Mouse (Mus musculus) heart, postnatal 0 days (tissue): ENCODE results near the gene Clip2. TPM values are rescaled to one million over a fixed set of nuclear protein-coding genes. Genes with fewer than 3 reads are reported as not detected.
A peak's percentile ranks its signal among the peaks of the same experiment; 100 is the strongest.

ENCODE experiments used
- ATAC-seq: fragments of 200-750 bp; cut with Nextera tagmentation; 2 replicates; pipeline ENCODE4 v1.8.0; 2017; ENCODE audit warnings: low read depth, moderate number of reproducible peaks, moderate library complexity; ENCODE audit not compliant: insufficient read depth
- DNase-seq: peaks from one replicate; pipeline ENCODE4 v3.0.0-alpha.2; 2016; ENCODE audit warnings: low spot score
- H3K27ac ChIP-seq: fragments of 300-500 bp; sonication (generic); 2 replicates; pipeline ENCODE4 v1.5.1; 2014; ENCODE audit warnings: low read depth, mild to moderate bottlenecking
- H3K27me3 ChIP-seq: fragments of 300-500 bp; sonication (generic); 2 replicates; pipeline ENCODE4 v1.6.1; 2014; ENCODE audit warnings: low read length, mixed read lengths; ENCODE audit not compliant: control insufficient read depth, insufficient read depth
- H3K36me3 ChIP-seq: fragments of 300-500 bp; sonication (generic); replicated peaks from 2 replicates; pipeline ENCODE4 v1.6.1; 2014; ENCODE audit warnings: low read length, mixed read lengths; ENCODE audit not compliant: control insufficient read depth, insufficient read depth
- H3K4me1 ChIP-seq: fragments of 300-500 bp; sonication (generic); 2 replicates; pipeline ENCODE4 v1.6.1; 2014; ENCODE audit warnings: antibody characterized with exemption; ENCODE audit not compliant: control insufficient read depth, insufficient read depth
- H3K4me2 ChIP-seq: fragments of 300-500 bp; sonication (generic); 2 replicates; pipeline ENCODE4 v1.6.1; 2014; ENCODE audit warnings: low read depth, mild to moderate bottlenecking, low read length, moderate library complexity
- H3K4me3 ChIP-seq: fragments of 300-500 bp; sonication (generic); 2 replicates; pipeline ENCODE4 v1.5.1; 2014; ENCODE audit warnings: low read depth, low read length
- H3K9ac ChIP-seq: fragments of 300-500 bp; sonication (generic); replicated peaks from 2 replicates; pipeline ENCODE4 v1.6.1; 2014; ENCODE audit warnings: low read depth, low read length, mixed read lengths
- H3K9me3 ChIP-seq: fragments of 300-500 bp; sonication (generic); replicated peaks from 2 replicates; pipeline ENCODE4 v1.6.1; 2016; ENCODE audit warnings: low read length; ENCODE audit not compliant: control insufficient read depth
- CTCF ChIP-seq: IDR thresholded peaks from 2 replicates; pipeline ENCODE4 v1.5.1; 2016; ENCODE audit warnings: antibody characterized with exemption, control low read depth, low read depth
- EP300 ChIP-seq: IDR thresholded peaks from 2 replicates; pipeline ENCODE4 v1.6.1; 2016; ENCODE audit warnings: antibody characterized with exemption, low read depth
- WGBS: fragments of 180-500 bp; shearing (Covaris S2); extraction: QIAGEN DNeasy Blood & Tissue Kit; methylation state at CpG from one replicate; pipeline ENCODE4 v1.1.7; 2014; 5-methylcytosine and 5-hydroxymethylcytosine counted together
- polyA plus RNA-seq: library from polyadenylated mRNA; unstranded; fragments of >200 nt; fragmentation: Nextera tagmentation; extraction: Ambion mirVana; gene quantifications from 2 replicates; pipeline ENCODE4 v1.2.1, GENCODE M21; 2015
- total RNA-seq: library from RNA; depleted of rRNA; stranded (reverse); fragments of >200 nt; gene quantifications from 2 replicates; pipeline ENCODE4 v1.2.3, GENCODE M21; 2014; ENCODE audit warnings: low replicate concordance

Clip2 gene
- total and polyA plus RNA-seq, 2 experiments from 2014 or later: 0.87 to 14.0 TPM

GRCm38 (mm10) chr5:134544516-134545241 lies 7.6 kb downstream of the Clip2 start:
- H3K27ac ChIP-seq: 0 out of 2 replicates have a peak overlapping the region, but pooled peaks have one; percentile 20
- H3K4me1 ChIP-seq: peaks cover 16% of the 10 kb centered on the region
- DNase-seq: no peak
- H3K4me2 ChIP-seq: 0 out of 2 replicates have a peak overlapping the region, but pooled peaks have one; percentile 6
- no peaks in the 10 kb centered on the region for H3K36me3 ChIP-seq
- ATAC-seq: no peak
- H3K9ac ChIP-seq: no peak overlapping the region
- WGBS: 46% methylated on average over 19 of the region's 19 CpGs
- no peaks in the 10 kb centered on the region for H3K9me3 ChIP-seq
- H3K4me3 ChIP-seq: no peak overlapping the region
- TF ChIP-seq CTCF (no peak), EP300 (no peak)
- no peaks in the 10 kb centered on the region for H3K27me3 ChIP-seq

GRCm38 (mm10) chr5:134541640-134542039 lies 10.6 kb downstream of the Clip2 start:
- peak; percentile 47 for ATAC-seq
- Histone ChIP-seq H3K4me1 (peaks cover 16% of the 10 kb centered on the region), H3K9ac (no peak overlapping the region), H3K9me3 (no peaks in the 10 kb centered on the region), H3K27me3 (no peaks in the 10 kb centered on the region), H3K36me3 (no peaks in the 10 kb centered on the region), H3K27ac (peak overlapping the region; percentile 89), H3K4me2 (no peak overlapping the region), H3K4me3 (no peak overlapping the region)
- peak; percentile 39 for DNase-seq
- no peak for TF ChIP-seq CTCF
- no peak for TF ChIP-seq EP300
- WGBS: 28% methylated on average over 7 of the region's 7 CpGs

GRCm38 (mm10) chr5:134540881-134541280 lies 11.4 kb downstream of the Clip2 start:
- Histone ChIP-seq H3K4me1 (peaks cover 16% of the 10 kb centered on the region), H3K27me3 (no peaks in the 10 kb centered on the region), H3K9me3 (no peaks in the 10 kb centered on the region), H3K27ac (peak overlapping the region; percentile 89), H3K9ac (no peak overlapping the region), H3K4me2 (no peak overlapping the region), H3K4me3 (no peak overlapping the region), H3K36me3 (no peaks in the 10 kb centered on the region)
- no peak for ATAC-seq
- TF ChIP-seq EP300: no peak
- TF ChIP-seq CTCF: no peak
- DNase-seq: no peak
- 75% methylated on average over 6 of the region's 6 CpGs for whole genome bisulfite sequencing

GRCm38 (mm10) chr5:134539891-134540290 lies 12.3 kb downstream of the Clip2 start:
- no peak overlapping the region for H3K4me3 ChIP-seq
- peak overlapping the region; percentile 89 for H3K27ac ChIP-seq
- DNase-seq (peak; percentile 78), ATAC-seq (peak; percentile 91)
- peaks cover 16% of the 10 kb centered on the region for H3K4me1 ChIP-seq
- no peaks in the 10 kb centered on the region for H3K27me3 ChIP-seq
- 8% methylated on average over 3 of the region's 3 CpGs for WGBS
- H3K36me3 ChIP-seq: peaks cover 2% of the 10 kb centered on the region; the same call in 1 of the 2 replicates
- H3K9ac ChIP-seq: no peak overlapping the region
- H3K9me3 ChIP-seq: no peaks in the 10 kb centered on the region
- TF ChIP-seq EP300 (peak; percentile 78), CTCF (peak; percentile 11; the same call in 1 of the 2 replicates)
- H3K4me2 ChIP-seq: no peak overlapping the region

GRCm38 (mm10) chr5:134536036-134536435 lies 16.2 kb downstream of the Clip2 start:
- H3K9me3 ChIP-seq: no peaks in the 10 kb centered on the region
- H3K27me3 ChIP-seq: no peaks in the 10 kb centered on the region
- peaks cover under 1% of the 10 kb centered on the region for H3K4me1 ChIP-seq
- no peak overlapping the region for H3K9ac ChIP-seq
- TF ChIP-seq EP300 (no peak), CTCF (no peak)
- H3K4me2 ChIP-seq: no peak overlapping the region
- DNase-seq (no peak), ATAC-seq (no peak)
- no peak overlapping the region for H3K27ac ChIP-seq
- no peak overlapping the region for H3K4me3 ChIP-seq
- H3K36me3 ChIP-seq: peaks cover 22% of the 10 kb centered on the region
- WGBS: 71% methylated on average over 6 of the region's 6 CpGs

- ATAC-seq: no peak
- no peak for DNase-seq
- 90% methylated on average over 6 of the region's 6 CpGs for WGBS
- no peaks in the 10 kb centered on the region for H3K9me3 ChIP-seq
- H3K36me3 ChIP-seq: peaks cover 22% of the 10 kb centered on the region
- H3K27me3 ChIP-seq: no peaks in the 10 kb centered on the region
- no peak overlapping the region for H3K4me2 ChIP-seq
- no peak overlapping the region for H3K9ac ChIP-seq
- no peaks in the 10 kb centered on the region for H3K4me1 ChIP-seq
- H3K4me3 ChIP-seq: no peak overlapping the region
- no peak for TF ChIP-seq CTCF
- TF ChIP-seq EP300: no peak
- no peak overlapping the region for H3K27ac ChIP-seq
Observed at GRCm38 (mm10) chr5:134532417-134532816, 19.8 kb downstream of the Clip2 start.
